23 mouse cellular contexts compared by ENCODE assay signal in the genomic region with DNA sequence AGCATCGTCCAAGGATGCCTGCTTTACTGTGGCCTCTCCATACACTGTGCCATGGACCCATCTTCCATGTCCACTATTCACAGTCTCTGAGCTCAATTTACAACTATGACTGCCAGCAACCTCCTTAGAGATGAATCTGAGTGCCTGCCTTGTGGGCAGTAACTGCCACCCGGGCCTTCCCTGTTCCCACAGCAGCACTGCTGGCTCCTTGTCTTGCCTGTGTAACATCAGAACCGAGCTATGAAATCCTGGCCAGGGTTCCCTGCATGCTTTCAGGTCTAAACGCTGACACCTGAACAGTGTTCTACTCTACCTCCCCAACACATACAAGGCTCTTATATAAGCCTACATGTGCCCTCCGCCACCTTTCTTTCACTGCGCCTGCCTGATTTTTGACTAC. TPM values are rescaled to one million over a fixed set of nuclear protein-coding genes. Genes with fewer than 3 reads are reported as not detected.
DNase-seq lines count a peak whose midpoint lies in the region; ATAC-seq and TF ChIP-seq lines count a peak whose summit lies in the region.
"Had no signal": no experiment of that assay in that cellular context is flagged by ENCODE, and none has a peak within 500 bp of the region (broad histone marks: within the 10 kb centered on the region; RNA-seq: fewer than 3 reads in every experiment).

No protein-coding gene starts in this region.

- H3K9ac ChIP-seq in midbrain, embryonic 13.5 days (replicated peaks): 0 out of 2 replicates have a peak overlapping the region, but pooled peaks have one; percentile 10
- H3K9ac ChIP-seq in midbrain, postnatal 0 days (replicated peaks; ENCODE audit: low read length, poor library complexity, severe bottlenecking): no peak overlapping the region
- H3K9ac ChIP-seq: embryonic facial prominence, embryonic 12.5 days; embryonic facial prominence, embryonic 15.5 days; hindbrain, embryonic 12.5 days; hindbrain, embryonic 15.5 days had no signal

- H3K27me3 ChIP-seq in midbrain, embryonic 13.5 days: no peaks in the 10 kb centered on the region
- H3K27me3 ChIP-seq in midbrain, postnatal 0 days (ENCODE audit: insufficient read depth, low read length): no peaks in the 10 kb centered on the region
- H3K27me3 ChIP-seq: CH12.LX; embryonic facial prominence, embryonic 12.5 days; embryonic facial prominence, embryonic 15.5 days; hindbrain, embryonic 12.5 days; hindbrain, embryonic 15.5 days; Patski had no signal

- no peaks in the 10 kb centered on the region for H3K9me3 ChIP-seq in midbrain, embryonic 13.5 days
- H3K9me3 ChIP-seq in midbrain, postnatal 0 days (ENCODE audit: low read length): no peaks in the 10 kb centered on the region
- H3K9me3 ChIP-seq: embryonic facial prominence, embryonic 12.5 days; embryonic facial prominence, embryonic 15.5 days; G1E; hindbrain, embryonic 12.5 days; hindbrain, embryonic 15.5 days had no signal

- H3K27ac ChIP-seq in midbrain, embryonic 13.5 days: no peak overlapping the region
- no peak overlapping the region for H3K27ac ChIP-seq in midbrain, postnatal 0 days (ENCODE audit: low read depth, low read length)
- H3K27ac ChIP-seq: embryonic facial prominence, embryonic 12.5 days; embryonic facial prominence, embryonic 15.5 days; hindbrain, embryonic 12.5 days; hindbrain, embryonic 15.5 days had no signal

- 0 out of 2 replicates have a peak, but pooled peaks have one; percentile 33 for ATAC-seq in frontal cortex, adult (ENCODE audit: low TSS enrichment)
- no peak for ATAC-seq in midbrain, embryonic 13.5 days
- ATAC-seq in midbrain, postnatal 0 days (ENCODE audit: low FRiP score): no peak
- ATAC-seq: forebrain, embryonic 16.5 days; intestine, postnatal 0 days; Patski had no signal

- no peak for TF ChIP-seq CTCF in midbrain, postnatal 0 days (IDR thresholded peaks at IDR 0.05)

- H3K4me3 ChIP-seq in midbrain, embryonic 13.5 days (replicated peaks): no peak overlapping the region
- H3K4me3 ChIP-seq in midbrain, postnatal 0 days (ENCODE audit: low read depth, low read length): no peak overlapping the region
- H3K4me3 ChIP-seq: embryonic facial prominence, embryonic 12.5 days; embryonic facial prominence, embryonic 15.5 days; hindbrain, embryonic 12.5 days; hindbrain, embryonic 15.5 days had no signal

- 92% methylated on average over 6 of the region's 6 CpGs for WGBS in midbrain, embryonic 13.5 days
- WGBS in midbrain, postnatal 0 days: 88% methylated on average over 6 of the region's 6 CpGs

- H3K4me1 ChIP-seq in midbrain, embryonic 13.5 days (replicated peaks): peaks cover 41% of the 10 kb centered on the region
- H3K4me1 ChIP-seq in midbrain, postnatal 0 days (ENCODE audit: insufficient read depth, low read length): no peaks in the 10 kb centered on the region

- DNase-seq in frontal cortex, postnatal 10 days (ENCODE audit: low spot score in 2 of 2): no peak
- DNase-seq in gastrocnemius, adult 8-10 months (ENCODE audit: low spot score in 2 of 2): peak; percentile 27 to 51
- DNase-seq in gastrocnemius, postnatal 10 days: no peak
- DNase-seq in midbrain, postnatal 0 days (ENCODE audit: low spot score): no peak
- no peak for DNase-seq in adrenal gland, adult 8-10 months
- DNase-seq: adrenal gland, postnatal 14 days; B cell, adult 2 months; cerebellum, adult 11 months; cerebellum, adult 2 months; cerebellum, adult 9-11 months; heart, adult 11 months had no signal

- no peaks in the 10 kb centered on the region for H3K36me3 ChIP-seq in midbrain, embryonic 13.5 days
- H3K36me3 ChIP-seq in midbrain, postnatal 0 days (ENCODE audit: insufficient read depth, low read length): no peaks in the 10 kb centered on the region
- H3K36me3 ChIP-seq: embryonic facial prominence, embryonic 12.5 days; embryonic facial prominence, embryonic 15.5 days; hindbrain, embryonic 12.5 days; hindbrain, embryonic 15.5 days had no signal

- no peak overlapping the region for H3K4me2 ChIP-seq in midbrain, embryonic 13.5 days (replicated peaks)
- H3K4me2 ChIP-seq in midbrain, postnatal 0 days (ENCODE audit: low read depth, low read length, poor library complexity, severe bottlenecking): no peak overlapping the region
- H3K4me2 ChIP-seq: embryonic facial prominence, embryonic 12.5 days; embryonic facial prominence, embryonic 15.5 days; heart, embryonic 11.5 days; hindbrain, embryonic 12.5 days; hindbrain, embryonic 15.5 days had no signal

RNA-seq across cellular contexts. Expression of a gene that starts 16.1 kb away (rescaled TPM):
- total RNA-seq in gastrocnemius, adult 8-10 months (2022): 1 to 10 TPM; 7.2 to 9.6 (median 8.8) TPM
- 10 to 100 TPM in 1 of 2 experiments, 1 to 10 TPM in 1; 9.9 to 13.3 TPM for total RNA-seq in gastrocnemius, postnatal 10 days (2021)
- 4.1 and 4.5 TPM in 2 replicates for polyA plus RNA-seq in midbrain, embryonic 13.5 days (2015; fragmentation: Nextera tagmentation; extraction: Ambion mirVana)
- 11.4 and 15.0 TPM in 2 replicates for total RNA-seq in midbrain, postnatal 0 days (2014; rRNA removed)
- 2.2 and 2.9 TPM in 2 replicates for polyA plus RNA-seq in midbrain, postnatal 0 days (2015; fragmentation: Nextera tagmentation; extraction: Ambion mirVana)
- 10 to 100 TPM; 16.8 to 22.8 (median 19.6) TPM for total RNA-seq in adrenal gland, adult 8-10 months (2022)

Comparison
In these comparisons a context has a peak if more than half of its experiments do, and no peak if none do; other contexts are left out.
1. DNase-seq: peak in gastrocnemius, adult 8-10 months (2 of 2); none in frontal cortex, postnatal 10 days (0 of 2), gastrocnemius, postnatal 10 days (single experiment), midbrain, postnatal 0 days (single experiment) and adrenal gland, adult 8-10 months (single experiment).